Mouse (Mus musculus): ENCODE measurements around the gene Clcnka. TPM values are rescaled to one million over a fixed set of nuclear protein-coding genes. Genes with fewer than 3 reads are reported as not detected.

The Clcnka gene
- polyA plus RNA-seq, 1 experiment from 2014 or later, result not detected

GRCm38 (mm10) chr4:141419398-141420191 is 21.1 kb upstream of the Clcnka start:
- 0 out of 2 replicates have a peak, but pooled peaks cover 4% of the 10 kb centered on the region for H3K9me3 ChIP-seq
- peaks cover 16% of the 10 kb centered on the region; the same call in 1 of the 2 replicates for H3K27me3 ChIP-seq (replicated peaks)
- no peak for ATAC-seq (ENCODE audit: low FRiP score, low read depth)
- no peaks in the 10 kb centered on the region for H3K4me1 ChIP-seq
- H3K4me2 ChIP-seq (replicated peaks), result no peak overlapping the region
- no peak overlapping the region for H3K4me3 ChIP-seq
- 69% methylated on average over 27 of the region's 27 CpGs for WGBS
- no peak overlapping the region for H3K9ac ChIP-seq
- H3K27ac ChIP-seq, result no peak overlapping the region
- H3K36me3 ChIP-seq, result no peaks in the 10 kb centered on the region

DNA sequence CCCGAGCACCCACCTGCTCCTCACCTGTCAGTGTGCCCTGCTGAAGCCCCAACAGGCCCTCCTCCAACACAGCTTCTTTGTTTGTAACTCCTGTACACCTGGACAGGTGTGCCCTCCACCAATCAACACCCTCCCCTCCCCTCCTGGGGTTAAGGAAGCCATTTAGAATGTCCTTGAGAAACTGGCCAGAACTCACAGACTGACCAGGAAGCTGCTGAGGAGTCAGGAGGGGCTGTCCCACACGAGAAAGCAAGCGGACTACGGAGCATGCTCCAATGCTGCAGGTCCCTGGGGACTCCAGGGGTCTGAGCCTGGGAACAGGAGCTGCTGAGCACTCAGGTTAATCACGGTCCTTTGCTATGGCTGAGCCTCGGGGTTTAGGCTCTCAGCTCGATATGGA is 17.4 kb upstream of the Clcnka start, which contains the start of gene Clcnkb:
Clcnkb (minus strand) TSS at position 91 of the 400 bp plus-strand sequence.
- ATAC-seq (ENCODE audit: low FRiP score, low read depth), result no peak
- WGBS, result 68% methylated on average over 7 of the region's 7 CpGs
- H3K9ac ChIP-seq, result no peak within 1 kb of the TSS
- 0 out of 2 replicates have a peak, but pooled peaks cover 5% of the 10 kb centered on the region for H3K27me3 ChIP-seq (replicated peaks)
- no peak within 1 kb of the TSS for H3K4me2 ChIP-seq (replicated peaks)
- H3K36me3 ChIP-seq, result no peaks in the 10 kb centered on the region
- no peak within 1 kb of the TSS for H3K4me3 ChIP-seq
- no peak within 1 kb of the TSS for H3K27ac ChIP-seq
- H3K9me3 ChIP-seq, result 0 out of 2 replicates have a peak, but pooled peaks cover 4% of the 10 kb centered on the region
- no peaks in the 10 kb centered on the region for H3K4me1 ChIP-seq

DNA sequence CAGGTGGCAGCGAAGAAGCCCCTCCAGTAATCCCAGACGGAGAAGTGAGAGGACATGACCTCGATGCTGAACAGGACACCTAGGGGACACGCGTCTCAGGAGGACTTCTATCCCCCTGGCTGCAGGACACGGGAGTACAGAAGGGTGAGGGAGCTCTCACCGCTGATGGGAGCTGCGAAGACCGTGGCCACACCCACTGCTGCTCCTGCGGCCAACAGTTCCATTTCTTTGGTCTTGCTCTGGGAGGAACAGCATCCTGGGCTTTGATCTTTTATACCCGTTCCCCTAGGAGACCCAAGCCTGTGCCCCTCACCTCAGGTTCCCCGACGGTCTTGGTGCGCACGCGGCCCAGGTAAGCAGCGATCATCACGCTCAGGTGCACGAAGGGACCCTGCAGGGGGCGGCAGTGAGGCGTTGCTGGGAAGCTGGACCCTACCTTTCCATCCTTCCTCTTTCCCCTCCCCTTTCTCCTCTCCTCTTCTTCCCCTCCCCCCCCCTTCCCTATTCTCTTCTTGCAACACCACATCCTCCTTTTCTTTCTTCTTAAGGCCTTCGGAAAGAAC is 13.0 kb upstream of the Clcnka start:
- WGBS, result 15% methylated on average over 22 of the region's 22 CpGs
- no peaks in the 10 kb centered on the region for H3K36me3 ChIP-seq
- no peaks in the 10 kb centered on the region for H3K9me3 ChIP-seq
- no peaks in the 10 kb centered on the region for H3K4me1 ChIP-seq
- H3K9ac ChIP-seq, result no peak overlapping the region
- no peak for ATAC-seq (ENCODE audit: low FRiP score, low read depth)
- no peak overlapping the region for H3K4me2 ChIP-seq (replicated peaks)
- H3K27me3 ChIP-seq (replicated peaks), result peaks cover 5% of the 10 kb centered on the region; the same call in 1 of the 2 replicates
- no peak overlapping the region for H3K27ac ChIP-seq
- no peak overlapping the region for H3K4me3 ChIP-seq

DNA sequence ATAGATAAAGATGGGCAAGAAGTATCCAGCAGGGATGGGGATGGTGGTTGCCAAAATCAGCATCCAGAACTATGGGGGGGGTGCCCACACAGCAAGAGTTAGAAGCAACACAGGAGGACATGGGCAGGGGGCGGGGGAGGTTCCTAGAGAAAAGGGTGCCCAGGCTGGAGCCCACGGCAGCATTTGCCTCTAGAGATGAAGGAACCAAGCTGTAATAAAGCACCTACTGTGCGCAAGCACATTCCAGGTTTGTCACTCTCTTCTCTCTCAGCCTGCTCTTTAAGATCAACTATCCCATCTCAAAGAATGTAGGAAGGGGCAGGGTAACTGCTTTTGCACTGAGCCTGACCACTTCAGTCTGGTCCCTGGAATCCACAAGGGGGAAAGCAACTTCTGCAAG is 10.1 kb upstream of the Clcnka start:
- Histone ChIP-seq H3K27me3 (replicated peaks) (peaks cover 9% of the 10 kb centered on the region), H3K9ac (no peak overlapping the region), H3K9me3 (no peaks in the 10 kb centered on the region), H3K36me3 (no peaks in the 10 kb centered on the region), H3K4me3 (no peak overlapping the region), H3K27ac (no peak overlapping the region), H3K4me1 (no peaks in the 10 kb centered on the region), H3K4me2 (replicated peaks) (no peak overlapping the region)
- 88% methylated on average over 3 of the region's 3 CpGs for WGBS
- no peak for ATAC-seq (ENCODE audit: low FRiP score, low read depth)

DNA sequence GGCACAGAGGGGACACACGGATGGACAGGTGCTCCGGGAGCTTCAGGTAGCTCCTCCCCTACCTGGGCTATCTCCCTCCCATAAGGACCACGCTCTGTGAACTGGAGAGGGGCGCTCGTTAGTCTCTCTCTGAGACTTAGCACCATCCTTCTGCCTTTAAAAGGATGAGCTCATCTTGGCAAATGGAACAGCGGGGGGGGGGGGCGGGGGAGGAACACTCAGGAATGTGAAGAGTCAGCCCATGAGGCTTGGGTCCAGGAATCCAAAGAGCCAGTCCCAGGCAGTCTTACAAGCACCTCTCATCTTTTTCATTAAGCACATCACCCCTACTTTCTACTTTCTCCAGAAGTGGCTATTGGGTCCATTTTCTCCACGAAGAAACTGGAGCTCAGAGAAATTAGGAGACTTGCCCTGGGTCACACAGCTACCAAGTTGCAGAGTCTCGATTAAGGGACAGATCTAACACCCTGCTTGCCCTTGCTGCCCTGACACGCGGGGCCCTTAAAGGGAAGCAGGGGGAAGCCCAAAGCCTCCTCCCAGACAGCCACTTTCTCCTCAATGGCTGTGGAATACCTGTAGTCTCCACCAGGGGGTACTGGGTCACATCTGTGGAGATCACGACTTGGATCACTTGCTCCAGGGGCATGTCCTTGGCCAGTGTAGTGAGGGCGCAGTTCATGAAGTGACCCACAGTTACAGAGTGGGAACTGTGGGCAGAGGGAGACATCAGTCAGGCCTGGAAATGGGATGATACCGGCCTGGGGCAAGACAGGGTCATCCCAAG is 8.2 kb upstream of the Clcnka start:
- WGBS, result 53% methylated on average over 14 of the region's 14 CpGs
- H3K9me3 ChIP-seq, result no peaks in the 10 kb centered on the region
- no peak overlapping the region for H3K4me2 ChIP-seq (replicated peaks)
- H3K27me3 ChIP-seq (replicated peaks), result peaks cover 9% of the 10 kb centered on the region
- no peaks in the 10 kb centered on the region for H3K36me3 ChIP-seq
- H3K27ac ChIP-seq, result no peak overlapping the region
- no peaks in the 10 kb centered on the region for H3K4me1 ChIP-seq
- H3K9ac ChIP-seq, result no peak overlapping the region
- H3K4me3 ChIP-seq, result no peak overlapping the region
- no peak for ATAC-seq (ENCODE audit: low FRiP score, low read depth)

- no peak overlapping the region for H3K27ac ChIP-seq
- H3K4me1 ChIP-seq, result no peaks in the 10 kb centered on the region
- WGBS, result 84% methylated on average over 3 of the region's 3 CpGs
- no peak overlapping the region for H3K4me3 ChIP-seq
- H3K9ac ChIP-seq, result no peak overlapping the region
- ATAC-seq (ENCODE audit: low FRiP score, low read depth), result no peak
- no peaks in the 10 kb centered on the region for H3K9me3 ChIP-seq
- H3K36me3 ChIP-seq, result no peaks in the 10 kb centered on the region
- no peak overlapping the region for H3K4me2 ChIP-seq (replicated peaks)
- H3K27me3 ChIP-seq (replicated peaks), result peaks cover 4% of the 10 kb centered on the region
These were observed 6.7 kb upstream of the Clcnka start for GRCm38 (mm10) chr4:141405314-141405622.

DNA sequence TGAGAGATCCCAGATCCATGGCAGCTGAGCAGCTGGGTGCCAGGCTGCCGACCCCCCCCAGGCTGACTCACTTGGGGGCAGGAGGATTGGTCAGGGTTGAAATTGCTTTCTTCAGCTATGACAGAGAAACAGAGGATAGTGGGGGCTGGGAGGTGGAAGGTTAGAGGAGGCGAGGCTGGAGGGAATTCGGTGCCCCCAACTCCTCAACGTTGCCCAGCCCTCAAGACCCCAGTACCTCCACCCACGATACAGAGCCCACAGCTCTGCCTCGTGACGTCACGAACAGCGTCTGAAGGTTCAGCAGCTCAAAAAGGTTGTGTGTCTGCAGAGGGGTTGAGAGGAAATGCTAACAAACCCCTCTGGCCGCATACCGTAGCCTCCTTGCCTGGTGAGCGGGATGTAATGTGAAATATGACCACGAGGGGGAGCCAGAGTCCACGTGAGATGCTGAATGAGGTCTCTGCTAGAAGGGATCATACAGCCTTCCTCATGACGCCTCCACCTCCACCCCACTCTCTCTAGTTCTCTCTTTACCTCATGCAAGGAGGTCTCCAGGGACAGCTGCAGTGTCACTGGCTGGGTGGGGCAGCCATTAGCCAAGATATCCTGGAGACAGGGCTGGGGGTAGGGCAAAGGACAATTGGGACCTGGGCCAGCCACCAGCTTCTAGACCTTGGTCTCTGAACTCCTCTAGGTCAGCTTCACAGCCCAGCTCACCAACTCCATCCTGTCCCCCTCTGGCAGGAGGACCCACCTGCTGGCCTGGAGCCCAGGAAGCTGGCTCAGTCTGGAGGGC is 6.2 kb upstream of the Clcnka start:
- 13% methylated on average over 15 of the region's 15 CpGs for WGBS
- H3K4me3 ChIP-seq, result no peak overlapping the region
- no peaks in the 10 kb centered on the region for H3K36me3 ChIP-seq

DNA sequence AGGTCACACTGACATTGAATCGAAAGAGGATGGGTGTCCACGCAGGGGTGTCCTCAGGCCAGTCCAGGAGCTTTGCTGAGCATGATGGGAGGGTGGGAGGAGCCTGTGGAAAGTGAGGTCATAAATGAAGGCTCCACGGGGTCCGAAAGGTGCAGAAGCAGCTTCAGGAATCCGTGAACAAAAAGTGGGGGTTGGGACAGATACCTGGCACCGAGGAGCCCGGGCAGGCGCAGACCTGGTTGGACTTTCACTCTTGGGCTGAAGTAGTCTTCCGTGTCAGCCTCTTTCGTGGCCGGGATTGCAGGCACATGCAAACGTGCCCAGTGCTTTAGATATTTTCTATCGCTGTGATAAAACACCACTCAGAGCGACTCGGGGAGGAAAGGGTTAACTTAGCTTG is 1.6 kb upstream of the Clcnka start:
- no peaks in the 10 kb centered on the region for H3K9me3 ChIP-seq
- no peaks in the 10 kb centered on the region for H3K36me3 ChIP-seq
- 90% methylated on average over 15 of the region's 15 CpGs for WGBS
- H3K4me1 ChIP-seq, result no peaks in the 10 kb centered on the region
- H3K9ac ChIP-seq, result no peak overlapping the region
- peaks cover 19% of the 10 kb centered on the region for H3K27me3 ChIP-seq (replicated peaks)
- no peak overlapping the region for H3K4me3 ChIP-seq
- no peak overlapping the region for H3K27ac ChIP-seq
- no peak for ATAC-seq (ENCODE audit: low FRiP score, low read depth)
- no peak overlapping the region for H3K4me2 ChIP-seq (replicated peaks)

More for the DNA sequence above, 6.2 kb upstream of the Clcnka start:
- 0 out of 2 replicates have a peak overlapping the region, but pooled peaks have one; percentile 26 for H3K9ac ChIP-seq
- peak; percentile 70 for ATAC-seq (ENCODE audit: low FRiP score, low read depth)
- H3K27me3 ChIP-seq (replicated peaks), result peaks cover 4% of the 10 kb centered on the region
- peak overlapping the region; percentile 35 for H3K4me2 ChIP-seq (replicated peaks)
- no peak overlapping the region for H3K27ac ChIP-seq
- H3K4me1 ChIP-seq, result no peaks in the 10 kb centered on the region
- H3K9me3 ChIP-seq, result no peaks in the 10 kb centered on the region

DNA sequence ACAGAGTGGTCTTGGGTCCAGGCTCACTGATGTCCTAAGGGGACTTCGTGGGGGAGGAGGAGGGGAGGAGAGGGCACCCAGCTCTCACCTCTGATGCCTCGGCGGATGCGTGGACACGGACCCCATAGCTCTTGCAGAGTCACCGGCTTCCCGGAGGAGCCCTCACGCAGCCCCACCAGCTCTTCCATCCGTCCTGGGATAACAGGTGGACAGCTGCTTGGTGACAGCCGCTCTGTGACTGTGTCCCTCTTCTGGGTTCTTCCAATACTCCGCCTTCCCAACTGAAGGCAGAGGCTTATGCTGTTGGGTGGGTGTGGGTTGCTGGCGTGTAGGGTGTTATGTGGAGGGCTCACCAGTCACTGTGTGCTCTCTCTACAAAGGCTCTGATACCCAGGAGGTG is 663 bp downstream of the Clcnka start:
- Histone ChIP-seq H3K27me3 (replicated peaks) (peaks cover 22% of the 10 kb centered on the region), H3K4me3 (no peak overlapping the region), H3K36me3 (no peaks in the 10 kb centered on the region), H3K4me2 (replicated peaks) (no peak overlapping the region), H3K4me1 (no peaks in the 10 kb centered on the region), H3K9ac (no peak overlapping the region), H3K27ac (no peak overlapping the region), H3K9me3 (no peaks in the 10 kb centered on the region)
- no peak for ATAC-seq (ENCODE audit: low FRiP score, low read depth)
- WGBS, result 78% methylated on average over 12 of the region's 12 CpGs

DNA sequence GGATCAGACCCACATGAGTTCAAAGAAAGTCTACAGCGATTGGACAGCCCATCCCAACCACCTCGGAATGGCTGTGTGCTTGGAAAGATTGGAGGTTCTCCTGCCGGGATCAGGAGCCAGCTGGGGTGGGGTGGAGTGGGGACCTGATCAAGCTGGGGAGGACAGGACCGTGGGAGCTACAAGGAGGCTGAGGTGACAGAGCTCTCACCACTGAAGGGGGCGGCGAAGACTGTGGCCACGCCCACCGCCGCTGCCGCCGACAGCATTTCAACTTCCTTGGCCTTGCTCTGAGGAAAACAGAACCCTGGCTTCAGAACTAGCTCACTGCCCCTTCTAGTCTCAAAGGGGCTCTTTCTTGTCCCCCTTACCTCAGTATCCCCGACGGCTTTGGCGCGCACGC is 3.8 kb downstream of the Clcnka start:
- ATAC-seq (ENCODE audit: low FRiP score, low read depth), result no peak
- H3K9ac ChIP-seq, result no peak overlapping the region
- peak overlapping the region; percentile 27 for H3K4me2 ChIP-seq (replicated peaks)
- WGBS, result 19% methylated on average over 16 of the region's 16 CpGs
- peaks cover 27% of the 10 kb centered on the region for H3K27me3 ChIP-seq (replicated peaks)
- H3K27ac ChIP-seq, result no peak overlapping the region
- H3K36me3 ChIP-seq, result no peaks in the 10 kb centered on the region
- H3K4me3 ChIP-seq, result no peak overlapping the region
- H3K4me1 ChIP-seq, result no peaks in the 10 kb centered on the region
- no peaks in the 10 kb centered on the region for H3K9me3 ChIP-seq

- 80% methylated on average over 12 of the region's 12 CpGs for WGBS
- Histone ChIP-seq H3K9me3 (no peaks in the 10 kb centered on the region), H3K27ac (no peak overlapping the region)
These were observed 7.2 kb downstream of the Clcnka start for GRCm38 (mm10) chr4:141391293-141391692.

More at GRCm38 (mm10) chr4:141391293-141391692, 7.2 kb downstream of the Clcnka start:
- Histone ChIP-seq H3K4me3 (no peak overlapping the region), H3K36me3 (no peaks in the 10 kb centered on the region), H3K9ac (no peak overlapping the region), H3K4me2 (replicated peaks) (no peak overlapping the region), H3K4me1 (no peaks in the 10 kb centered on the region), H3K27me3 (replicated peaks) (peaks cover 18% of the 10 kb centered on the region)
- no peak for ATAC-seq (ENCODE audit: low FRiP score, low read depth)
